9 mouse cellular contexts compared by ENCODE assay signal in genomic region chr3:89647268-89647874, GRCm38 (mm10).
A peak's percentile ranks its signal among the peaks of the same experiment; 100 is the strongest.
DNase-seq lines count a peak whose midpoint lies in the region; ATAC-seq and TF ChIP-seq lines count a peak whose summit lies in the region.
"Had no signal": no experiment of that assay in that cellular context is flagged by ENCODE, and none has a peak within 500 bp of the region (broad histone marks: within the 10 kb centered on the region; RNA-seq: fewer than 3 reads in every experiment).

No protein-coding gene starts in this region.

- no peak overlapping the region for H3K9ac ChIP-seq in kidney, postnatal 0 days (ENCODE audit: low read depth, low read length)
- H3K9ac ChIP-seq in hindbrain, postnatal 0 days (replicated peaks; ENCODE audit: low read length): no peak overlapping the region
- no peak overlapping the region for H3K9ac ChIP-seq in neural tube, embryonic 15.5 days (replicated peaks)
- H3K9ac ChIP-seq: liver, embryonic 14.5 days had no signal

- peak overlapping the region; percentile 82 for H3K27ac ChIP-seq in kidney, postnatal 0 days
- H3K27ac ChIP-seq in hindbrain, postnatal 0 days: peak overlapping the region; percentile 82
- H3K27ac ChIP-seq in neural tube, embryonic 15.5 days (replicated peaks): peak overlapping the region; percentile 83
- H3K27ac ChIP-seq: liver, embryonic 14.5 days had no signal

- H3K9me3 ChIP-seq in kidney, postnatal 0 days (replicated peaks; ENCODE audit: low read length): no peaks in the 10 kb centered on the region
- H3K9me3 ChIP-seq in hindbrain, postnatal 0 days (ENCODE audit: low read length): no peaks in the 10 kb centered on the region
- no peaks in the 10 kb centered on the region for H3K9me3 ChIP-seq in neural tube, embryonic 15.5 days (replicated peaks)

- WGBS in kidney, postnatal 0 days: 65% methylated on average over 6 of the region's 6 CpGs
- WGBS in hindbrain, postnatal 0 days: 21% methylated on average over 6 of the region's 6 CpGs
- 34% methylated on average over 6 of the region's 6 CpGs for WGBS in neural tube, embryonic 15.5 days

- H3K4me2 ChIP-seq in kidney, postnatal 0 days (ENCODE audit: low read length): no peak overlapping the region
- no peak overlapping the region for H3K4me2 ChIP-seq in hindbrain, postnatal 0 days (ENCODE audit: low read depth, low read length)
- no peak overlapping the region for H3K4me2 ChIP-seq in neural tube, embryonic 15.5 days

- ATAC-seq in kidney, postnatal 0 days (replicated peaks; ENCODE audit: low FRiP score, low read depth): peak; percentile 41; the same call in 1 of the 2 replicates
- ATAC-seq in hindbrain, postnatal 0 days: peak; percentile 36; the same call in 1 of the 2 replicates
- peak; percentile 67 for ATAC-seq in neural tube, embryonic 15.5 days (ENCODE audit: low FRiP score)

- peak; percentile 52 for DNase-seq in kidney, postnatal 0 days (ENCODE audit: low spot score)
- no peak for DNase-seq in kidney, adult 11 months
- peak; percentile 57 for DNase-seq in embryo, embryonic 9.5 days (ENCODE audit: extremely low spot score)
- peak; percentile 55 for DNase-seq in hindbrain, postnatal 0 days (ENCODE audit: low spot score)
- no peak for DNase-seq in cerebellum, postnatal 25 days
- no peak for DNase-seq in spleen, postnatal 10 days (ENCODE audit: low spot score in 2 of 2)
- no peak for DNase-seq in c-Kit-positive CD71-positive TER-119-positive erythroid progenitor cells, embryonic 14.5 days (ENCODE audit: low spot score)

- no peaks in the 10 kb centered on the region for H3K36me3 ChIP-seq in kidney, postnatal 0 days (ENCODE audit: insufficient read depth, low read length)
- H3K36me3 ChIP-seq in hindbrain, postnatal 0 days (ENCODE audit: insufficient read depth, low read length): no peaks in the 10 kb centered on the region
- H3K36me3 ChIP-seq in neural tube, embryonic 15.5 days: no peaks in the 10 kb centered on the region

- peaks cover 18% of the 10 kb centered on the region for H3K4me1 ChIP-seq in kidney, postnatal 0 days (replicated peaks; ENCODE audit: insufficient read depth, low read length)
- H3K4me1 ChIP-seq in hindbrain, postnatal 0 days (ENCODE audit: insufficient read depth, low read length): peaks cover 35% of the 10 kb centered on the region
- peaks cover 63% of the 10 kb centered on the region for H3K4me1 ChIP-seq in neural tube, embryonic 15.5 days

- TF ChIP-seq CTCF in kidney, postnatal 0 days (IDR thresholded peaks at IDR 0.05; ENCODE audit: low read depth): no peak
- TF ChIP-seq CTCF in hindbrain, postnatal 0 days (IDR thresholded peaks at IDR 0.05; ENCODE audit: low read depth): no peak

- H3K27me3 ChIP-seq in kidney, postnatal 0 days (ENCODE audit: insufficient read depth, low read length): no peaks in the 10 kb centered on the region
- H3K27me3 ChIP-seq in hindbrain, postnatal 0 days (ENCODE audit: insufficient read depth, low read length): no peaks in the 10 kb centered on the region
- peaks cover 11% of the 10 kb centered on the region for H3K27me3 ChIP-seq in neural tube, embryonic 15.5 days (replicated peaks)

- no peak overlapping the region for H3K4me3 ChIP-seq in kidney, postnatal 0 days (replicated peaks; ENCODE audit: low read depth, low read length)
- no peak overlapping the region for H3K4me3 ChIP-seq in hindbrain, postnatal 0 days (ENCODE audit: low read length)
- no peak overlapping the region for H3K4me3 ChIP-seq in neural tube, embryonic 15.5 days (replicated peaks)

Comparison
In these comparisons a context has a peak if more than half of its experiments do, and no peak if none do; other contexts are left out.
1. DNase-seq: peak in kidney, postnatal 0 days (single experiment), embryo, embryonic 9.5 days (single experiment) and hindbrain, postnatal 0 days (single experiment); none in kidney, adult 11 months (single experiment), cerebellum, postnatal 25 days (0 of 2), spleen, postnatal 10 days (0 of 2) and c-Kit-positive CD71-positive TER-119-positive erythroid progenitor cells, embryonic 14.5 days (single experiment).
2. Peak in every context shown above with its lines, with median percentiles within 50 percentile points of each other: ATAC-seq and H3K27ac ChIP-seq.